Mouse (Mus musculus) neural tube, embryonic 15.5 days (tissue): ENCODE measurements around the gene Adgre5. TPM values are rescaled to one million over a fixed set of nuclear protein-coding genes. Genes with fewer than 3 reads are reported as not detected.
A peak's percentile ranks its signal among the peaks of the same experiment; 100 is the strongest.

Source experiments
- ATAC-seq: fragments of 200-750 bp; cut with Nextera tagmentation; 2 replicates; pipeline ENCODE4 v1.8.0; 2017; ENCODE audit warnings: mild to moderate bottlenecking, moderate TSS enrichment, moderate library complexity; ENCODE audit not compliant: low FRiP score
- H3K27ac ChIP-seq: fragments of 300-500 bp; sonication (generic); replicated peaks from 2 replicates; pipeline ENCODE4 v1.5.1; 2015; ENCODE audit warnings: mild to moderate bottlenecking, inconsistent platforms
- H3K27me3 ChIP-seq: fragments of 300-500 bp; sonication (generic); replicated peaks from 2 replicates; pipeline ENCODE4 v1.6.1; 2015; ENCODE audit warnings: inconsistent platforms
- H3K36me3 ChIP-seq: fragments of 300-500 bp; sonication (generic); 2 replicates; pipeline ENCODE4 v1.6.1; 2015; ENCODE audit warnings: inconsistent platforms
- H3K4me1 ChIP-seq: fragments of 300-500 bp; sonication (generic); 2 replicates; pipeline ENCODE4 v1.6.1; 2015; ENCODE audit warnings: inconsistent platforms
- H3K4me2 ChIP-seq: fragments of 300-500 bp; sonication (generic); 2 replicates; pipeline ENCODE4 v1.6.1; 2015; ENCODE audit warnings: inconsistent platforms, mild to moderate bottlenecking, moderate library complexity
- H3K4me3 ChIP-seq: fragments of 300-500 bp; sonication (generic); replicated peaks from 2 replicates; pipeline ENCODE4 v1.5.1; 2015; ENCODE audit warnings: mild to moderate bottlenecking, inconsistent platforms
- H3K9ac ChIP-seq: fragments of 300-500 bp; sonication (generic); replicated peaks from 2 replicates; pipeline ENCODE4 v1.6.1; 2015; ENCODE audit warnings: mild to moderate bottlenecking, inconsistent platforms
- H3K9me3 ChIP-seq: fragments of 300-500 bp; sonication (generic); replicated peaks from 2 replicates; pipeline ENCODE4 v1.6.1; 2016; ENCODE audit warnings: inconsistent platforms
- WGBS: fragments of 180-500 bp; shearing (Covaris S2); methylation state at CpG from one replicate; pipeline ENCODE4 v1.1.7; 2015; ENCODE audit warnings: mixed read lengths; 5-methylcytosine and 5-hydroxymethylcytosine counted together
- polyA plus RNA-seq: library from polyadenylated mRNA; unstranded; fragments of >200 nt; fragmentation: Nextera tagmentation; extraction: Ambion mirVana; gene quantifications from 2 replicates; pipeline ENCODE4 v1.2.1, GENCODE M21; 2015

Gene Adgre5
- polyA plus RNA-seq, 1 experiment from 2014 or later: 12.2 TPM

- no peaks in the 10 kb centered on the region for H3K9me3 ChIP-seq
- peaks cover 50% of the 10 kb centered on the region for H3K36me3 ChIP-seq
- no peak overlapping the region for H3K4me2 ChIP-seq
- H3K4me1 ChIP-seq: peaks cover 22% of the 10 kb centered on the region
- H3K27me3 ChIP-seq: no peaks in the 10 kb centered on the region
- H3K9ac ChIP-seq: no peak overlapping the region
- WGBS: 96% methylated on average over 2 of the region's 2 CpGs
- H3K4me3 ChIP-seq: no peak overlapping the region
- ATAC-seq: no peak
- no peak overlapping the region for H3K27ac ChIP-seq
Observed at GRCm38 (mm10) chr8:83719048-83719447, 22.1 kb downstream of the Adgre5 start.

GRCm38 (mm10) chr8:83716563-83716962, 24.6 kb downstream of the Adgre5 start:
- no peak overlapping the region for H3K9ac ChIP-seq

GRCm38 (mm10) chr8:83715771-83716170, 25.4 kb downstream of the Adgre5 start:
- Histone ChIP-seq H3K9me3 (no peaks in the 10 kb centered on the region), H3K27ac (peak overlapping the region; percentile 98), H3K4me3 (peak overlapping the region; percentile 82), H3K36me3 (peaks cover 17% of the 10 kb centered on the region), H3K9ac (peak overlapping the region; percentile 86), H3K27me3 (0 out of 2 replicates have a peak, but pooled peaks cover 3% of the 10 kb centered on the region), H3K4me2 (peak overlapping the region; percentile 89), H3K4me1 (peaks cover 22% of the 10 kb centered on the region)
- WGBS: 2% methylated on average over 17 of the region's 17 CpGs
- ATAC-seq: no peak

More at GRCm38 (mm10) chr8:83716563-83716962, 24.6 kb downstream of the Adgre5 start:
- 0 out of 2 replicates have a peak, but pooled peaks cover 3% of the 10 kb centered on the region for H3K27me3 ChIP-seq
- H3K27ac ChIP-seq: no peak overlapping the region
- peak overlapping the region; percentile 82 for H3K4me3 ChIP-seq
- 83% methylated on average over 2 of the region's 2 CpGs for WGBS
- H3K36me3 ChIP-seq: peaks cover 25% of the 10 kb centered on the region
- no peak for ATAC-seq
- H3K4me1 ChIP-seq: peaks cover 22% of the 10 kb centered on the region
- H3K4me2 ChIP-seq: peak overlapping the region; percentile 89
- H3K9me3 ChIP-seq: no peaks in the 10 kb centered on the region

GRCm38 (mm10) chr8:83715031-83715690, 26.0 kb downstream of the Adgre5 start, which contains the start of gene Ddx39:
TSS of gene Ddx39 (plus strand) at chr8:83715177.
- peak within 1 kb of the TSS; percentile 86 for H3K9ac ChIP-seq
- 0 out of 2 replicates have a peak, but pooled peaks cover 3% of the 10 kb centered on the region for H3K27me3 ChIP-seq
- H3K4me2 ChIP-seq: peak within 1 kb of the TSS; percentile 89
- peak within 1 kb of the TSS; percentile 98 for H3K27ac ChIP-seq
- peak within 1 kb of the TSS; percentile 82 for H3K4me3 ChIP-seq
- peaks cover 11% of the 10 kb centered on the region for H3K36me3 ChIP-seq
- ATAC-seq: peak; percentile 99
- H3K9me3 ChIP-seq: no peaks in the 10 kb centered on the region
- WGBS: under 1% methylated on average over 63 of the region's 63 CpGs
- H3K4me1 ChIP-seq: peaks cover 22% of the 10 kb centered on the region

- 0 out of 2 replicates have a peak, but pooled peaks cover 3% of the 10 kb centered on the region for H3K27me3 ChIP-seq
- H3K36me3 ChIP-seq: peaks cover 6% of the 10 kb centered on the region
- peak overlapping the region; percentile 78 for H3K27ac ChIP-seq
- peak overlapping the region; percentile 89 for H3K4me2 ChIP-seq
- 17% methylated on average over 8 of the region's 8 CpGs for WGBS
- peak overlapping the region; percentile 82 for H3K4me3 ChIP-seq
- no peak overlapping the region for H3K9ac ChIP-seq
- no peaks in the 10 kb centered on the region for H3K9me3 ChIP-seq
- peaks cover 22% of the 10 kb centered on the region for H3K4me1 ChIP-seq
- no peak for ATAC-seq
Observed at GRCm38 (mm10) chr8:83714676-83715030, 26.5 kb downstream of the Adgre5 start.

- Histone ChIP-seq H3K4me1 (no peaks in the 10 kb centered on the region), H3K9me3 (no peaks in the 10 kb centered on the region), H3K4me3 (no peak overlapping the region), H3K27ac (no peak overlapping the region), H3K36me3 (no peaks in the 10 kb centered on the region), H3K4me2 (no peak overlapping the region), H3K27me3 (no peaks in the 10 kb centered on the region), H3K9ac (no peak overlapping the region)
- WGBS: 81% methylated on average over 8 of the region's 8 CpGs
- ATAC-seq: no peak
Observed at GRCm38 (mm10) chr8:83707554-83707953, 33.6 kb downstream of the Adgre5 start.

GRCm38 (mm10) chr8:83706411-83706810, 34.7 kb downstream of the Adgre5 start:
- Histone ChIP-seq H3K4me1 (no peaks in the 10 kb centered on the region), H3K27me3 (no peaks in the 10 kb centered on the region), H3K36me3 (no peaks in the 10 kb centered on the region), H3K4me2 (no peak overlapping the region), H3K27ac (no peak overlapping the region), H3K9me3 (no peaks in the 10 kb centered on the region), H3K4me3 (no peak overlapping the region), H3K9ac (no peak overlapping the region)
- no peak for ATAC-seq
- WGBS: 60% methylated on average over 5 of the region's 5 CpGs

GRCm38 (mm10) chr8:83703426-83703825, 37.7 kb downstream of the Adgre5 start:
- no peak for ATAC-seq
- H3K9me3 ChIP-seq: no peaks in the 10 kb centered on the region
- no peaks in the 10 kb centered on the region for H3K27me3 ChIP-seq
- H3K27ac ChIP-seq: no peak overlapping the region
- H3K9ac ChIP-seq: no peak overlapping the region
- no peak overlapping the region for H3K4me3 ChIP-seq
- H3K36me3 ChIP-seq: no peaks in the 10 kb centered on the region
- no peak overlapping the region for H3K4me2 ChIP-seq
- H3K4me1 ChIP-seq: peaks cover 13% of the 10 kb centered on the region
- WGBS: 84% methylated on average over 4 of the region's 4 CpGs

- ATAC-seq: no peak
- Histone ChIP-seq H3K4me1 (peaks cover 41% of the 10 kb centered on the region), H3K9me3 (no peaks in the 10 kb centered on the region), H3K9ac (no peak overlapping the region), H3K27me3 (no peaks in the 10 kb centered on the region), H3K36me3 (no peaks in the 10 kb centered on the region), H3K4me2 (no peak overlapping the region), H3K27ac (no peak overlapping the region), H3K4me3 (no peak overlapping the region)
- 83% methylated on average over 9 of the region's 9 CpGs for WGBS
Observed at GRCm38 (mm10) chr8:83700423-83701085, 40.6 kb downstream of the Adgre5 start.

- no peak for ATAC-seq
- peaks cover 45% of the 10 kb centered on the region for H3K4me1 ChIP-seq
- WGBS: 55% methylated on average over 9 of the region's 9 CpGs
- H3K9me3 ChIP-seq: no peaks in the 10 kb centered on the region
- no peaks in the 10 kb centered on the region for H3K36me3 ChIP-seq
- H3K27ac ChIP-seq: peak overlapping the region; percentile 74
- no peaks in the 10 kb centered on the region for H3K27me3 ChIP-seq
- H3K4me3 ChIP-seq: peak overlapping the region; percentile 80
- peak overlapping the region; percentile 89 for H3K9ac ChIP-seq
- H3K4me2 ChIP-seq: peak overlapping the region; percentile 94
Observed at GRCm38 (mm10) chr8:83699566-83699965, 41.6 kb downstream of the Adgre5 start.

GRCm38 (mm10) chr8:83698661-83699453, 42.3 kb downstream of the Adgre5 start, which contains the start of gene Pkn1:
TSS of gene Pkn1 (minus strand) at chr8:83699179.
- peak within 1 kb of the TSS; percentile 94 for H3K4me2 ChIP-seq
- no peaks in the 10 kb centered on the region for H3K9me3 ChIP-seq
- peaks cover 45% of the 10 kb centered on the region for H3K4me1 ChIP-seq
- peak within 1 kb of the TSS; percentile 89 for H3K9ac ChIP-seq
- peak within 1 kb of the TSS; percentile 74 for H3K27ac ChIP-seq
- ATAC-seq: peak; percentile 90
- H3K27me3 ChIP-seq: no peaks in the 10 kb centered on the region
- under 1% methylated on average over 62 of the region's 85 CpGs for WGBS
- no peaks in the 10 kb centered on the region for H3K36me3 ChIP-seq
- peak within 1 kb of the TSS; percentile 80 for H3K4me3 ChIP-seq
